Mouse (Mus musculus) kidney, postnatal 0 days (tissue): Measurements from ENCODE around the gene Sgcd. TPM values are rescaled to one million over a fixed set of nuclear protein-coding genes. Genes with fewer than 3 reads are reported as not detected.

Experiments used
- ATAC-seq: fragments of 200-750 bp; cut with Nextera tagmentation; replicated peaks from 2 replicates; pipeline ENCODE4 v1.8.0; 2017; ENCODE audit warnings: low read depth, moderate number of reproducible peaks, moderate TSS enrichment, moderate library complexity; ENCODE audit not compliant: low FRiP score
- DNase-seq: peaks from one replicate; pipeline ENCODE4 v3.0.0-alpha.2; 2016; ENCODE audit warnings: low spot score
- H3K27ac ChIP-seq: fragments of 300-500 bp; sonication (generic); 2 replicates; pipeline ENCODE4 v1.5.1; 2014; ENCODE audit warnings: mild to moderate bottlenecking
- H3K27me3 ChIP-seq: fragments of 300-500 bp; sonication (generic); 2 replicates; pipeline ENCODE4 v1.6.1; 2014; ENCODE audit warnings: low read length, mixed read lengths; ENCODE audit not compliant: insufficient read depth
- H3K36me3 ChIP-seq: fragments of 300-500 bp; sonication (generic); 2 replicates; pipeline ENCODE4 v1.6.1; 2014; ENCODE audit warnings: low read length, mixed read lengths; ENCODE audit not compliant: insufficient read depth
- H3K4me1 ChIP-seq: fragments of 300-500 bp; sonication (generic); replicated peaks from 2 replicates; pipeline ENCODE4 v1.6.1; 2014; ENCODE audit warnings: antibody characterized with exemption, low read length, mixed read lengths; ENCODE audit not compliant: insufficient read depth
- H3K4me2 ChIP-seq: fragments of 300-500 bp; sonication (generic); 2 replicates; pipeline ENCODE4 v1.6.1; 2014; ENCODE audit warnings: mild to moderate bottlenecking, low read length, moderate library complexity, mixed read lengths
- H3K4me3 ChIP-seq: fragments of 300-500 bp; sonication (generic); replicated peaks from 2 replicates; pipeline ENCODE4 v1.5.1; 2014; ENCODE audit warnings: low read depth, low read length
- H3K9ac ChIP-seq: fragments of 300-500 bp; sonication (generic); 2 replicates; pipeline ENCODE4 v1.6.1; 2014; ENCODE audit warnings: low read depth, low read length
- H3K9me3 ChIP-seq: fragments of 300-500 bp; sonication (generic); replicated peaks from 2 replicates; pipeline ENCODE4 v1.6.1; 2016; ENCODE audit warnings: low read length, inconsistent platforms, mixed read lengths
- CTCF ChIP-seq: IDR thresholded peaks from 2 replicates; pipeline ENCODE4 v1.5.1; 2016; ENCODE audit warnings: antibody characterized with exemption, low read depth, mild to moderate bottlenecking, moderate library complexity
- WGBS: fragments of 180-500 bp; shearing (Covaris S2); extraction: QIAGEN DNeasy Blood & Tissue Kit; methylation state at CpG from one replicate; pipeline ENCODE4 v1.1.7; 2014; 5-methylcytosine and 5-hydroxymethylcytosine counted together
- polyA plus RNA-seq: library from polyadenylated mRNA; unstranded; fragments of >200 nt; fragmentation: Nextera tagmentation; extraction: Ambion mirVana; gene quantifications from 2 replicates; pipeline ENCODE4 v1.2.1, GENCODE M21; 2015

Sgcd gene
- polyA plus RNA-seq, 1 experiment from 2014 or later = 1.3 TPM

DNA sequence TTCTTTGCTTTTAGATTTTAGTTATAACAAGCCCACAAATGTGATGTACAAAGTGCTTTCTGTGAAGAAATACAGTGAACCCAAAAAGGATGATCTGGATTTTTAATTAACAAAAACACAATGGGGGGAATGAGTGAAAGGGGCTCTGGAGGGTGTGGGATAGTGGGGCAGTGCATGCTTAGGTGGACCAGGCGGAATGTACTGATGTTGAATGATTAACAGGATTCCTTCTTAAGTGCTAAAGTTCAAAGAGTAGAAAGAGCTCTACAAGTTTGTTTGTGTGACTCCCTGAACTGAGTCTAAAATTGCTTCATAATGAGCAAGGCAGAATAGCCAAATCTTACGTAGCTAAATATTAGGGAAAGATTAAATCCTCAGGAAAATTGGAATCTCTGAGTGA is 246.0 kb downstream of the Sgcd start:
- Histone ChIP-seq H3K9me3 (no peaks in the 10 kb centered on the region), H3K4me1 (no peaks in the 10 kb centered on the region), H3K4me2 (no peak overlapping the region), H3K27ac (no peak overlapping the region), H3K27me3 (no peaks in the 10 kb centered on the region), H3K9ac (no peak overlapping the region), H3K36me3 (no peaks in the 10 kb centered on the region), H3K4me3 (no peak overlapping the region)
- ATAC-seq (no peak; the same call in 1 of the 2 replicates), DNase-seq (peak; percentile 9)
- WGBS = 45% methylated on average over 2 of the region's 2 CpGs
- no peak for TF ChIP-seq CTCF

DNA sequence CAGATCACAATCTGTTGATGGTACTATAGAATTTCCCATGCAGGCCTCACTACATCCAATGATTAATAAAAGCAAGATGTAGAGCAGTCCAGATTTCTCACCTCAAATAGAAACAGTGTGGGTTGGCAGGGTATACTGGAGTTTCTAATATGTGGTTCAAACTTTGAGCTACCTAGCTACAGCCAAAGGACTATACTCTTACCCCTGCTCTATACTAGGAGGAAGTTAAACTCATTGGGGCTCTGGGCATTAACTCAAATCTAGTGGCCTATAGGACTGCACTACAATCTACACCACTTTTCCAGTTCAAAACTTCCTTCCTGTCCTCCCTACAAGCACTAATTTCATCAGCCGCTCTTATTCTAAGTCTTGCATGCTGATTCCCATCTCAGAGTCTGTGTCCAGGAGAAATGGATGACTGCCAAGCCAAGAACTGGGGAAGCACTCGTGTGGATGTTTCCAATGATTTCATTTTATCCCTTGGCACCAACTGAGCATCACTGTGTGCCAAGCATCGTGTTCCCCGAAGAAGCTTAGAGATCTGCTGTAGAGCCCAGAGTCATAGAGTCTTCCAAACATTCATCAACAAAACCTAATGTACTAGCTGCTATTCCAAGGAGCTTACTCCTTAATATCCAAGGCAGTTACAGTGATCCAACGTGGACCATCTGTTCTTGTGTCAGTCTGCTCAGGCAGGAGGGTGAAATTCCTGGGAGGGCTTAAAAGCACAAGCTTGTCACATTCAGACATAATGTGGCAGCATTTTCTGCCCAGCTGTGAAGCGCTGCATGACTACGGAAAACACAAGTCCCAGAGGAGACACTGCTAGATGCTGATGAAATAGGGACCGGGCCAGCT is 283.6 kb downstream of the Sgcd start:
- H3K4me3 ChIP-seq = no peak overlapping the region
- H3K4me1 ChIP-seq = no peaks in the 10 kb centered on the region
- H3K27ac ChIP-seq = no peak overlapping the region
- no peaks in the 10 kb centered on the region for H3K36me3 ChIP-seq
- ATAC-seq (no peak), DNase-seq (no peak)
- no peak for TF ChIP-seq CTCF
- WGBS = 65% methylated on average over 8 of the region's 8 CpGs
- no peak overlapping the region for H3K4me2 ChIP-seq
- H3K9me3 ChIP-seq = no peaks in the 10 kb centered on the region
- H3K27me3 ChIP-seq = no peaks in the 10 kb centered on the region
- no peak overlapping the region for H3K9ac ChIP-seq

DNA sequence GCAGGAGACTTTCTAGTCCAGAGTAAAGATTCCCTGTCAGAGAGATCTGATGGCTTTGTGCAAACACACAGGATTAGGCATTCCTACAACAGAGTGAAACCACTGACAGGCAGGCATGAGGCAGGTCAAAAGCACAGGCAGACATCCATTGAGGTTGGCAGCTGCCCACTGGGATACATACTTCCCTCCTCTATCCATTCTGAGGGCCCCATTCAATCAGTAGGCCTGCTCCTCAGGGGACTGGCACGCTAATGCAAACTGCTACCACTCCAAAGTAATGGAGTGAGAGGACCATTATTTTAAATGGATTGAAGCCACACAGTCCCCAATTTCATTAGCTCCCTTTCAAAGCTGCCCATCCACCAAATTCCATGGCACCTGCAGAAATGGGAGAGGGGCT is 293.2 kb downstream of the Sgcd start:
- ATAC-seq = no peak
- H3K9me3 ChIP-seq = no peaks in the 10 kb centered on the region

DNA sequence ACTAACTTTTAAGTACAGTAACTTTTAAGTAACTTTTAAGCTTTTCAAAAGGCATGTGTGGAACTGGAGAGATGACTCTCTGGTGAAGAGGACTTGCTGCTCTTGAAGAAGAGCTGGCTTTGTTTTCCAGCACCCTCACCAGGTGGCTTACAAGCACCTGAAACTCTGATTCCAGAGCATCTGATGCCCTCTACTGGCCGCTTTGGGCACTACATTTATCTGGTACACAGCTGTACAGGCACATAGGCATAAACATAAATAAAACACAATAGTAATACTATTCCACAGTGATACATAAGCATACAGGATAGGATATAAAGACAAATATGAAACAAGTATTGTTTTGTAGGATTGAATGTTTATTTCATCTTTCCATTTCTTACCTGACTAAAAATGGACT is 330.6 kb downstream of the Sgcd start:
- Histone ChIP-seq H3K4me1 (no peaks in the 10 kb centered on the region), H3K4me2 (no peak overlapping the region), H3K9ac (no peak overlapping the region), H3K36me3 (no peaks in the 10 kb centered on the region), H3K27me3 (no peaks in the 10 kb centered on the region), H3K9me3 (no peaks in the 10 kb centered on the region), H3K27ac (no peak overlapping the region), H3K4me3 (no peak overlapping the region)
- TF ChIP-seq CTCF = peak; percentile 67
- DNase-seq (peak; percentile 28), ATAC-seq (no peak)
- WGBS = 13% methylated on average over 1 of the region's 1 CpGs

More for the DNA sequence above, 293.2 kb downstream of the Sgcd start:
- no peak for TF ChIP-seq CTCF
- H3K27ac ChIP-seq = no peak overlapping the region
- no peaks in the 10 kb centered on the region for H3K27me3 ChIP-seq
- H3K9ac ChIP-seq = no peak overlapping the region
- no peak for DNase-seq
- no peaks in the 10 kb centered on the region for H3K4me1 ChIP-seq
- 82% methylated on average over 1 of the region's 1 CpGs for WGBS
- no peak overlapping the region for H3K4me2 ChIP-seq
- H3K4me3 ChIP-seq = no peak overlapping the region
- H3K36me3 ChIP-seq = no peaks in the 10 kb centered on the region

DNA sequence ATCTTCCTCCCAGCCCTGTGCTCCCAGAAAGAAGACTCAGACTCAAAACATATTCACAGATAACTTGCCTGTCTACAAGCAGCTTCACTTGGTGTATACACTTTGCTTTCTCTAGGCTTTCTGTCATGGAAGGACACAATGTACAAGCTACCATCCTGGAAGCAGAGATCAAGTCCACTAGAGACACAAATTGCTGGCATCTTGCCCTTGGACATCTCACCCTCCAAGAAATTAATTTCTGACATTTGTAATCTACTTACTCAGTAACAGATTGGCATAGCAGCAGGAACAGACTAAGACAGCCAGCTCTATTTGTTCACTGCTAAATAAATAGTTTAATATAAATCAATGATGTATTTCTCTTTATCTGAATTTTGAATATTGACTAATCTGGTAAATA is 342.9 kb downstream of the Sgcd start:
- no peak overlapping the region for H3K9ac ChIP-seq
- no peak for TF ChIP-seq CTCF
- no peak overlapping the region for H3K4me2 ChIP-seq
- no peaks in the 10 kb centered on the region for H3K9me3 ChIP-seq
- H3K27me3 ChIP-seq = no peaks in the 10 kb centered on the region
- no peak overlapping the region for H3K4me3 ChIP-seq
- no peak for ATAC-seq
- no peak overlapping the region for H3K27ac ChIP-seq
- no peaks in the 10 kb centered on the region for H3K36me3 ChIP-seq
- no peaks in the 10 kb centered on the region for H3K4me1 ChIP-seq
- DNase-seq = no peak

DNA sequence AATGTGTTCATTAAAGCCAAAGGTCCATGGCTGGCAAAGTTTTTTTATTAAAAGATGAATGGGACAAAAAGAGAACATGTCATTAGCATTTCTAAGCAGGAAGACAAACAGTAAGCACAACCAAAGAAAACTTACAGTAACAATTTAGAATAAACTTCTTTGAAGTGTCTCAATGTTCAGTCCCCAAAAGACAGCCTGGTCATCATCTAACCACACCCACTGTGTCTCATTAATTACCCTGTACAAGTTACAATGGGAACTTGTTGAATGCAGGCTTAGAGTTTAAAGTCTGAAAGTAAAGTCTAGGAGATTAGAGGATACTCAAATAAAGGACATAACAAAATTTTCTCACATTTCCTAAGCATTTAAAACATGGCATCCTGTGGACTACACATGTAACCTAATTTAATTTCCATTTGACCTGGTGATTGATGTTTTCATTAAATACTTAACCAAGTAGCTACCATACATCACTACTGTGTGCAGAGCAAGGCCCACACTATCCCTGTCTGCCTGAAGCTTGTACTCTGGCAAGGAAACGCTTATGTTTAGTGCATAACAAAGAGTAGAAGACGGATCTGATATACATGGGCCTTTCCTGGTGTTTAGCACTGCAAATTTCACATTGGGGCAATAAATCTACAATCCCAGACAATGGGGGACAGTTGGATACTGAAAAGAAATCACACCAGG is 347.1 kb downstream of the Sgcd start:
- 47% methylated on average over 2 of the region's 2 CpGs for WGBS
- no peak overlapping the region for H3K9ac ChIP-seq
- no peak overlapping the region for H3K4me3 ChIP-seq
- no peak overlapping the region for H3K27ac ChIP-seq
- ATAC-seq (no peak), DNase-seq (no peak)
- no peaks in the 10 kb centered on the region for H3K27me3 ChIP-seq
- no peaks in the 10 kb centered on the region for H3K36me3 ChIP-seq
- TF ChIP-seq CTCF = no peak
- H3K9me3 ChIP-seq = no peaks in the 10 kb centered on the region
- no peak overlapping the region for H3K4me2 ChIP-seq
- no peaks in the 10 kb centered on the region for H3K4me1 ChIP-seq
